Mouse (Mus musculus) hindbrain, embryonic 12.5 days (tissue): ENCODE data around the gene Pdzk1. TPM values are rescaled to one million over a fixed set of nuclear protein-coding genes. Genes with fewer than 3 reads are reported as not detected.

Experiments
- ATAC-seq: fragments of 200-750 bp; cut with Nextera tagmentation; 2 replicates; pipeline ENCODE4 v1.8.0; 2017; ENCODE audit warnings: moderate TSS enrichment; ENCODE audit not compliant: low FRiP score
- H3K27ac ChIP-seq: fragments of 300-500 bp; sonication (generic); 2 replicates; pipeline ENCODE4 v1.5.1; 2016; ENCODE audit warnings: mild to moderate bottlenecking
- H3K27me3 ChIP-seq: fragments of 300-500 bp; sonication (generic); 2 replicates; pipeline ENCODE4 v1.6.1; 2016; ENCODE audit warnings: mild to moderate bottlenecking
- H3K36me3 ChIP-seq: fragments of 300-500 bp; sonication (generic); 2 replicates; pipeline ENCODE4 v1.6.1; 2016; ENCODE audit warnings: mild to moderate bottlenecking
- H3K4me1 ChIP-seq: fragments of 300-500 bp; sonication (generic); 2 replicates; pipeline ENCODE4 v1.6.1; 2016
- H3K4me2 ChIP-seq: fragments of 300-500 bp; sonication (generic); replicated peaks from 2 replicates; pipeline ENCODE4 v1.6.1; 2016; ENCODE audit warnings: mild to moderate bottlenecking
- H3K4me3 ChIP-seq: fragments of 300-500 bp; sonication (generic); 2 replicates; pipeline ENCODE4 v1.5.1; 2016; ENCODE audit warnings: mild to moderate bottlenecking
- H3K9ac ChIP-seq: fragments of 300-500 bp; sonication (generic); 2 replicates; pipeline ENCODE4 v1.6.1; 2016; ENCODE audit warnings: mild to moderate bottlenecking, moderate library complexity
- H3K9me3 ChIP-seq: fragments of 300-500 bp; sonication (generic); replicated peaks from 2 replicates; pipeline ENCODE4 v1.6.1; 2016; ENCODE audit warnings: mild to moderate bottlenecking
- WGBS: fragments of 180-500 bp; shearing (Covaris S2); methylation state at CpG from one replicate; pipeline ENCODE4 v1.1.7; 2016; 5-methylcytosine and 5-hydroxymethylcytosine counted together
- polyA plus RNA-seq: library from polyadenylated mRNA; unstranded; fragments of >200 nt; fragmentation: Nextera tagmentation; extraction: Ambion mirVana; gene quantifications from 2 replicates; pipeline ENCODE4 v1.2.1, GENCODE M21; 2016

Pdzk1 gene
- polyA plus RNA-seq, 1 experiment from 2014 or later, result 0.09 TPM

GRCm38 (mm10) chr3:96820116-96820915 lies 8.8 kb upstream of the Pdzk1 start:
- ATAC-seq, result no peak

DNA sequence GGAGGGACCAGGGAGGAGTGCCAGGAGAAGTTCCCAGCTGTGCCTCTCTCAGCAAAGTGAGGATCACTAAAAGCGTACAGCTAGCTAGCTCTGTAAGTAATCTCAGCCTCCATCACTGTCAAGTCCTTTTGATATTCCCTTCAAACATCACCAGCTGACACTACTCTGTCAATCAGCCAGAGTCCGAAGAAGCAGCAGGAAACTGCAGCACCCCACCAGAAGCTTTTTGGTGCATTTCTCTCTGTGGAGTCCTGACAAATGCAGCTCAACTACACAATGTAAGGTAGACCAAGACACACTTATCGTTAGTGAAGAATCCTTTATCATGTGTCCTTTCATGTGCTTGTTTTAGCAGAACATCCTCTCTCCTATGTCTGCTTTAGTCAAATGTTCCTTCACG lies 7.5 kb upstream of the Pdzk1 start:
- 90% methylated on average over 4 of the region's 4 CpGs for WGBS

More at GRCm38 (mm10) chr3:96820116-96820915, 8.8 kb upstream of the Pdzk1 start:
- Histone ChIP-seq H3K4me1 (peaks cover 1% of the 10 kb centered on the region), H3K4me2 (no peak overlapping the region), H3K36me3 (no peaks in the 10 kb centered on the region), H3K9me3 (0 out of 2 replicates have a peak, but pooled peaks cover 2% of the 10 kb centered on the region), H3K4me3 (no peak overlapping the region), H3K27me3 (no peaks in the 10 kb centered on the region; the same call in 1 of the 2 replicates), H3K9ac (no peak overlapping the region), H3K27ac (no peak overlapping the region)
- WGBS, result 87% methylated on average over 6 of the region's 6 CpGs

GRCm38 (mm10) chr3:96823701-96824100 lies 5.4 kb upstream of the Pdzk1 start:
- no peak for ATAC-seq

More for the DNA sequence above, 7.5 kb upstream of the Pdzk1 start:
- peaks cover 4% of the 10 kb centered on the region for H3K4me1 ChIP-seq
- no peak overlapping the region for H3K4me2 ChIP-seq
- H3K4me3 ChIP-seq, result no peak overlapping the region
- no peak overlapping the region for H3K27ac ChIP-seq
- H3K9me3 ChIP-seq, result 0 out of 2 replicates have a peak, but pooled peaks cover 2% of the 10 kb centered on the region
- ATAC-seq, result no peak
- H3K9ac ChIP-seq, result no peak overlapping the region
- no peaks in the 10 kb centered on the region; the same call in 1 of the 2 replicates for H3K27me3 ChIP-seq
- H3K36me3 ChIP-seq, result no peaks in the 10 kb centered on the region

GRCm38 (mm10) chr3:96824614-96825013 lies 4.5 kb upstream of the Pdzk1 start:
- peaks cover 4% of the 10 kb centered on the region for H3K4me1 ChIP-seq
- H3K4me3 ChIP-seq, result no peak overlapping the region
- no peaks in the 10 kb centered on the region for H3K9me3 ChIP-seq
- ATAC-seq, result no peak
- H3K27ac ChIP-seq, result no peak overlapping the region
- H3K36me3 ChIP-seq, result no peaks in the 10 kb centered on the region
- WGBS, result 85% methylated on average over 12 of the region's 12 CpGs
- no peak overlapping the region for H3K4me2 ChIP-seq
- no peak overlapping the region for H3K9ac ChIP-seq
- H3K27me3 ChIP-seq, result no peaks in the 10 kb centered on the region; the same call in 1 of the 2 replicates

More at GRCm38 (mm10) chr3:96823701-96824100, 5.4 kb upstream of the Pdzk1 start:
- H3K36me3 ChIP-seq, result no peaks in the 10 kb centered on the region
- no peak overlapping the region for H3K9ac ChIP-seq
- H3K4me3 ChIP-seq, result no peak overlapping the region
- peaks cover 4% of the 10 kb centered on the region for H3K4me1 ChIP-seq
- 64% methylated on average over 3 of the region's 3 CpGs for WGBS
- H3K27me3 ChIP-seq, result no peaks in the 10 kb centered on the region; the same call in 1 of the 2 replicates
- H3K9me3 ChIP-seq, result no peaks in the 10 kb centered on the region
- H3K27ac ChIP-seq, result no peak overlapping the region
- H3K4me2 ChIP-seq, result no peak overlapping the region

- Histone ChIP-seq H3K9me3 (no peaks in the 10 kb centered on the region), H3K27me3 (no peaks in the 10 kb centered on the region; the same call in 1 of the 2 replicates), H3K4me1 (peaks cover 4% of the 10 kb centered on the region), H3K9ac (no peak overlapping the region), H3K36me3 (no peaks in the 10 kb centered on the region), H3K4me2 (no peak overlapping the region), H3K4me3 (no peak overlapping the region), H3K27ac (no peak overlapping the region)
- ATAC-seq, result no peak
- 45% methylated on average over 11 of the region's 11 CpGs for WGBS
Observed at GRCm38 (mm10) chr3:96825261-96825660, 3.8 kb upstream of the Pdzk1 start.

DNA sequence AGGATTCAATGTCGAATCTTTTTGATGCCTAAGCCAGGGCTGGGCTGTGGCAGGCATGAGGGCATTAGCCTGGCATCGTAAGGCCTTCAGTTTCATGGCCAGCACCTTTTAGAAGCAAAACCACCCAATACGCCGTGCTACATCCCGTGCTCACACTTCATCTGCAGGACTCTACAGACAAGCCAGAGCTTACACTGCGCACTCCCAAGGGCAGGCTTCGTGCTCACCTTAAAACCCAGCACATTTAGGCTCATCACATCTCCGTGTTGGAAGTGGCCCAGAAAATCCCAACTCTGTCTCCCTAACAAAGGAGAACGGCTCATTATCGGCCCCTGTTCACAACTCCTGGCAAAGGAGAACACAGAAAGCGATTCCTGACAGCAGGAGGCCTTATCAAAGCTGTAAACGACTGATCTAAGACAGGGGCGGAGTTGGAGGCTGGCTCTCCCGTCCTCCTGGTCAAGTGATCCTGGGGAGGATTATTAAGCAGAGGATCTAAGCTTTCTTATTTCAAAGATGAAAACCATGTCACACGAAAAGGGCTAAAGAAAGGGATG lies 698 bp upstream of the Pdzk1 start:
- no peak overlapping the region for H3K4me2 ChIP-seq
- no peak overlapping the region for H3K27ac ChIP-seq
- no peak for ATAC-seq
- WGBS, result 45% methylated on average over 15 of the region's 15 CpGs
- H3K36me3 ChIP-seq, result no peaks in the 10 kb centered on the region
- no peaks in the 10 kb centered on the region for H3K9me3 ChIP-seq
- H3K4me3 ChIP-seq, result no peak overlapping the region
- no peaks in the 10 kb centered on the region; the same call in 1 of the 2 replicates for H3K27me3 ChIP-seq
- peaks cover 4% of the 10 kb centered on the region for H3K4me1 ChIP-seq
- no peak overlapping the region for H3K9ac ChIP-seq

DNA sequence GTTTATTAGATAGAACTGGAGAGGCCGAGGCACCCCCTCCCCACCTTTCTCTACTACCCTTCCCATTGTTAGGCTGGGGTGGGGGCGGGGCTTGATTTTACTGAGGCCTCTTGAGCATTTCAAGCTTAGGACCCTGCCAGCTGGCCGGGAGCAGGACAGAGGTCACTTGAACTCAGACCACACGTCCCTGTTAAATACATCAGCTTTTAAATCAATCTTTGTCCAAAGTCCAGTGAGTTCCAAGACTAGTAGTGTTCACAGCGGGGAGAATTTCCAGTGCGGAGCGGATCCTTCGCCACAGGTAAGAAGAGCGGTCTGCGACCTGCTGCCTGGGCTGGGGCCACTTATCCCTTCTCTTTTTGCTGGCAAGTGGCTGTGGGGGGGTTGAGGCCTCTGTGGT lies 772 bp downstream of the Pdzk1 start:
- WGBS, result 75% methylated on average over 10 of the region's 10 CpGs
- no peaks in the 10 kb centered on the region for H3K27me3 ChIP-seq
- no peak overlapping the region for H3K4me3 ChIP-seq
- no peaks in the 10 kb centered on the region for H3K36me3 ChIP-seq
- H3K4me1 ChIP-seq, result peaks cover 4% of the 10 kb centered on the region
- H3K9me3 ChIP-seq, result no peaks in the 10 kb centered on the region
- ATAC-seq, result no peak
- H3K27ac ChIP-seq, result no peak overlapping the region
- H3K9ac ChIP-seq, result no peak overlapping the region
- H3K4me2 ChIP-seq, result no peak overlapping the region

- Histone ChIP-seq H3K27me3 (no peaks in the 10 kb centered on the region), H3K4me1 (no peaks in the 10 kb centered on the region), H3K36me3 (no peaks in the 10 kb centered on the region), H3K4me2 (no peak overlapping the region), H3K9ac (no peak overlapping the region), H3K4me3 (no peak overlapping the region), H3K9me3 (no peaks in the 10 kb centered on the region), H3K27ac (no peak overlapping the region)
- ATAC-seq, result no peak
- 19% methylated on average over 5 of the region's 5 CpGs for WGBS
Observed at GRCm38 (mm10) chr3:96832930-96833329, 3.8 kb downstream of the Pdzk1 start.

- H3K27ac ChIP-seq, result no peak overlapping the region
- no peak overlapping the region for H3K4me3 ChIP-seq
- no peaks in the 10 kb centered on the region for H3K36me3 ChIP-seq
- no peaks in the 10 kb centered on the region for H3K27me3 ChIP-seq
- H3K9ac ChIP-seq, result no peak overlapping the region
- no peak for ATAC-seq
- H3K4me1 ChIP-seq, result no peaks in the 10 kb centered on the region
- no peaks in the 10 kb centered on the region for H3K9me3 ChIP-seq
- WGBS, result 76% methylated on average over 7 of the region's 7 CpGs
- no peak overlapping the region for H3K4me2 ChIP-seq
Observed at GRCm38 (mm10) chr3:96834587-96835348, 5.7 kb downstream of the Pdzk1 start.

DNA sequence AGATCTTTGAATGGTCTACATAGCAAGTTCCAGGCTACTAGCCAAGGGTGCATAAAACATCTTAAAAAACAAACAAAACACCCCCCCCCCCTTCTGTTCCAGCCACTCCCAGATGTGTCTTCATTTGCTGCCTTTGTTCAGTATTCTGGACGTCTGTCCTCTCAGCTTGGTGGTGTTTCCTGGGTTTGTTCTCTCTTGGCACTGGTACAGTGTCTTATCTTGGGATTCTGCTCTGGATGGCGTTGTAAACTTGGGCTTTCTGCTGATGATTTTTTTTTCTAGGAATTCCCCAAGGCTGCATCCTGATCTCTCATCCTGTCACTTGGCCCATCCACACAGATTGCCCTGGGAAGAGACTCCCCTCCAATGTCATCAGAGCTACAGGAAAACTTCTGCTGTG lies 7.3 kb downstream of the Pdzk1 start:
- no peaks in the 10 kb centered on the region for H3K36me3 ChIP-seq
- no peak for ATAC-seq
- no peak overlapping the region for H3K27ac ChIP-seq
- H3K4me3 ChIP-seq, result no peak overlapping the region
- H3K9me3 ChIP-seq, result no peaks in the 10 kb centered on the region
- H3K9ac ChIP-seq, result no peak overlapping the region
- no peak overlapping the region for H3K4me2 ChIP-seq
- WGBS, result 80% methylated on average over 2 of the region's 2 CpGs
- H3K4me1 ChIP-seq, result no peaks in the 10 kb centered on the region
- no peaks in the 10 kb centered on the region for H3K27me3 ChIP-seq

- ATAC-seq, result no peak
- WGBS, result 77% methylated on average over 7 of the region's 7 CpGs
Observed at GRCm38 (mm10) chr3:96838996-96839645, 10.0 kb downstream of the Pdzk1 start.

DNA sequence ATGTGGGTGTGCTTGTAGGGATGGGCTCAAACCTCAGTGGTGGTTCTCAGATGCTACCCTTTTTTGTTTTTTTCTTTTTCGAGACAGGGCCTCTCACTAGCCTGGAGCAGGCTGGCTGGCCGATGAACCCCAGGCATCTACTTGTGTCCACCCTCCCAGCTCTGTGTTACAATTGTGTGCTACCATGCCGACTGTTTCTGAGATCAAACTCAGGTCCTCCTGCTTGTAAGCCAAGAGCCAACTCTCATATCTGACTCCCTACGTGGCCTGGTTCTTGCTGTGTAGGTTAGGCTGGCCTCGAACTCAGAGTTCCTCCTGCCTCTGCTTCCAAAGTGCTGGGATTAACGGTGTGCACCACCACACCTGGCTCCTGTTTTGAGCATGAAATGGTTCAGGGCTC lies 16.1 kb downstream of the Pdzk1 start:
- no peak overlapping the region for H3K4me2 ChIP-seq
- no peak overlapping the region for H3K27ac ChIP-seq
- no peaks in the 10 kb centered on the region for H3K9me3 ChIP-seq
- H3K36me3 ChIP-seq, result no peaks in the 10 kb centered on the region
- no peaks in the 10 kb centered on the region for H3K27me3 ChIP-seq
- 0 out of 2 replicates have a peak, but pooled peaks cover 2% of the 10 kb centered on the region for H3K4me1 ChIP-seq
- 96% methylated on average over 6 of the region's 6 CpGs for WGBS
- no peak for ATAC-seq
- no peak overlapping the region for H3K4me3 ChIP-seq
- H3K9ac ChIP-seq, result no peak overlapping the region

More at GRCm38 (mm10) chr3:96838996-96839645, 10.0 kb downstream of the Pdzk1 start:
- Histone ChIP-seq H3K4me3 (no peak overlapping the region), H3K27me3 (no peaks in the 10 kb centered on the region), H3K4me2 (no peak overlapping the region), H3K9ac (no peak overlapping the region), H3K9me3 (no peaks in the 10 kb centered on the region), H3K4me1 (no peaks in the 10 kb centered on the region), H3K27ac (no peak overlapping the region), H3K36me3 (no peaks in the 10 kb centered on the region)
